Mouse (Mus musculus) granulocyte monocyte progenitor cell, adult 5-6 weeks (primary cell): Measurements from ENCODE around the gene Cd151. TPM values are rescaled to one million over a fixed set of nuclear protein-coding genes. Genes with fewer than 3 reads are reported as not detected.

Experiments used
- ATAC-seq: replicated peaks from 2 replicates; pipeline ENCODE4 v1.8.0; 2016; ENCODE audit warnings: mild to moderate bottlenecking, moderate TSS enrichment, inconsistent platforms; ENCODE audit not compliant: poor library complexity, severe bottlenecking
- total RNA-seq, 2 experiments: library from RNA; stranded (forward) in 1 of 2; stranded (reverse) in 1 of 2; fragments of 200-712, 200-1000 nt in 1 of 2; fragments of >200 nt in 1 of 2; fragmentation: Nextera tagmentation in 1 of 2; gene quantifications; 2 replicates each; pipeline ENCODE4 v1.2.3; 2014 to 2017

Gene Cd151
- total RNA-seq, 2 experiments from 2014 or later = 19.2 to 20.4 TPM

- no peak for ATAC-seq
These were observed 2.9 kb downstream of the Cd151 start for GRCm38 (mm10) chr7:141469901-141470636.

- no peak for ATAC-seq
These were observed 3.4 kb downstream of the Cd151 start for GRCm38 (mm10) chr7:141470637-141470944.

- ATAC-seq = no peak
These were observed 4.0 kb downstream of the Cd151 start for GRCm38 (mm10) chr7:141471236-141471635.

GRCm38 (mm10) chr7:141472226-141472625 lies 5.0 kb downstream of the Cd151 start:
- no peak for ATAC-seq

- ATAC-seq = no peak
These were observed 5.6 kb downstream of the Cd151 start for GRCm38 (mm10) chr7:141472763-141473162.

GRCm38 (mm10) chr7:141474160-141474559 lies 7.0 kb downstream of the Cd151 start:
- no peak for ATAC-seq

- ATAC-seq = peak; percentile 61
These were observed 8.0 kb downstream of the Cd151 start, which contains the start of the genes Polr2l and Tspan4 for GRCm38 (mm10) chr7:141475011-141475804. Gene Polr2l (minus strand): TSS chr7:141475132. Gene Tspan4 (plus strand): TSS chr7:141475240.

GRCm38 (mm10) chr7:141475805-141476158 lies 8.6 kb downstream of the Cd151 start:
- no peak for ATAC-seq

- peak; percentile 53 for ATAC-seq
These were observed 9.2 kb downstream of the Cd151 start for GRCm38 (mm10) chr7:141476226-141476980.

GRCm38 (mm10) chr7:141476981-141477370 lies 9.8 kb downstream of the Cd151 start:
- ATAC-seq = no peak

- ATAC-seq = no peak
These were observed 10.5 kb downstream of the Cd151 start for GRCm38 (mm10) chr7:141477578-141478269.

GRCm38 (mm10) chr7:141478270-141478748 lies 11.1 kb downstream of the Cd151 start:
- no peak for ATAC-seq

GRCm38 (mm10) chr7:141480842-141481497 lies 13.8 kb downstream of the Cd151 start:
- peak; percentile 77 for ATAC-seq

GRCm38 (mm10) chr7:141481498-141482401 lies 14.6 kb downstream of the Cd151 start:
- peak; percentile 23 for ATAC-seq

- ATAC-seq = no peak
These were observed 15.4 kb downstream of the Cd151 start for GRCm38 (mm10) chr7:141482531-141483024.

- ATAC-seq = no peak
These were observed 16.0 kb downstream of the Cd151 start for GRCm38 (mm10) chr7:141483114-141483653.

- no peak for ATAC-seq
These were observed 17.3 kb downstream of the Cd151 start for GRCm38 (mm10) chr7:141484186-141485120.
